Mouse (Mus musculus): Measurements from ENCODE around the gene Zfp74. TPM values are rescaled to one million over a fixed set of nuclear protein-coding genes. Genes with fewer than 3 reads are reported as not detected.

The Zfp74 gene
- total and polyA plus RNA-seq, 2 experiments, result 2.6 to 2.7 TPM

- H3K4me3 ChIP-seq (ENCODE audit: insufficient read depth, low read depth, low read length), result no peak overlapping the region
- H3K9ac ChIP-seq (ENCODE audit: low read depth, low read length), result no peak overlapping the region
- WGBS, result 89% methylated on average over 2 of the region's 2 CpGs
- H3K27ac ChIP-seq (replicated peaks; ENCODE audit: insufficient read depth, low read depth, low read length), result no peak overlapping the region
- no peak for TF ChIP-seq POLR2A (IDR thresholded peaks at IDR 0.05; ENCODE audit: extremely low read depth, insufficient read depth, low read length)
- H3K36me3 ChIP-seq (ENCODE audit: control insufficient read depth, insufficient read depth, low read length), result peaks cover 7% of the 10 kb centered on the region; the same call in 1 of the 2 replicates
- DNase-seq (ENCODE audit: extremely low read depth, low read depth, low spot score), result no peak
- H3K79me2 ChIP-seq (ENCODE audit: control insufficient read depth, insufficient read depth, low read length), result no peaks in the 10 kb centered on the region
- no peaks in the 10 kb centered on the region for H3K27me3 ChIP-seq (ENCODE audit: control insufficient read depth, insufficient read depth, low read length)
- no peaks in the 10 kb centered on the region for H3K4me1 ChIP-seq (ENCODE audit: control insufficient read depth, insufficient read depth, low read length)
Observed at GRCm38 (mm10) chr7:29943720-29944119, 10.2 kb downstream of the Zfp74 start.

GRCm38 (mm10) chr7:29942740-29943139, 11.1 kb downstream of the Zfp74 start:
- 66% methylated on average over 2 of the region's 2 CpGs for WGBS
- H3K9ac ChIP-seq (ENCODE audit: low read depth, low read length), result no peak overlapping the region
- TF ChIP-seq POLR2A (IDR thresholded peaks at IDR 0.05; ENCODE audit: extremely low read depth, insufficient read depth, low read length), result no peak
- no peak for TF ChIP-seq CTCF (IDR thresholded peaks at IDR 0.05; ENCODE audit: low read depth, low read length)
- H3K79me2 ChIP-seq (ENCODE audit: control insufficient read depth, insufficient read depth, low read length), result no peaks in the 10 kb centered on the region
- H3K36me3 ChIP-seq (ENCODE audit: control insufficient read depth, insufficient read depth, low read length), result peaks cover 7% of the 10 kb centered on the region
- no peaks in the 10 kb centered on the region for H3K4me1 ChIP-seq (ENCODE audit: control insufficient read depth, insufficient read depth, low read length)
- H3K27ac ChIP-seq (replicated peaks; ENCODE audit: insufficient read depth, low read depth, low read length), result no peak overlapping the region
- no peak overlapping the region for H3K4me3 ChIP-seq (ENCODE audit: insufficient read depth, low read depth, low read length)
- H3K27me3 ChIP-seq (ENCODE audit: control insufficient read depth, insufficient read depth, low read length), result no peaks in the 10 kb centered on the region
- peak; percentile 10 for DNase-seq (ENCODE audit: extremely low read depth, low read depth, low spot score)

GRCm38 (mm10) chr7:29941027-29941426, 12.9 kb downstream of the Zfp74 start:
- no peaks in the 10 kb centered on the region for H3K4me1 ChIP-seq (ENCODE audit: control insufficient read depth, insufficient read depth, low read length)
- no peak for DNase-seq (ENCODE audit: extremely low read depth, low read depth, low spot score)
- H3K27ac ChIP-seq (replicated peaks; ENCODE audit: insufficient read depth, low read depth, low read length), result no peak overlapping the region
- no peak overlapping the region for H3K4me3 ChIP-seq (ENCODE audit: insufficient read depth, low read depth, low read length)
- WGBS, result 78% methylated on average over 11 of the region's 11 CpGs
- peaks cover 22% of the 10 kb centered on the region for H3K36me3 ChIP-seq (ENCODE audit: control insufficient read depth, insufficient read depth, low read length)
- H3K79me2 ChIP-seq (ENCODE audit: control insufficient read depth, insufficient read depth, low read length), result no peaks in the 10 kb centered on the region
- H3K27me3 ChIP-seq (ENCODE audit: control insufficient read depth, insufficient read depth, low read length), result no peaks in the 10 kb centered on the region
- H3K9ac ChIP-seq (ENCODE audit: low read depth, low read length), result no peak overlapping the region
- TF ChIP-seq CTCF (IDR thresholded peaks at IDR 0.05; ENCODE audit: low read depth, low read length) (no peak), POLR2A (IDR thresholded peaks at IDR 0.05; ENCODE audit: extremely low read depth, insufficient read depth, low read length) (no peak)

- Histone ChIP-seq H3K4me1 (ENCODE audit: control insufficient read depth, insufficient read depth, low read length) (no peaks in the 10 kb centered on the region), H3K27ac (replicated peaks; ENCODE audit: insufficient read depth, low read depth, low read length) (no peak overlapping the region), H3K36me3 (ENCODE audit: control insufficient read depth, insufficient read depth, low read length) (peaks cover 42% of the 10 kb centered on the region), H3K4me3 (ENCODE audit: insufficient read depth, low read depth, low read length) (no peak overlapping the region), H3K9ac (ENCODE audit: low read depth, low read length) (no peak overlapping the region), H3K79me2 (ENCODE audit: control insufficient read depth, insufficient read depth, low read length) (no peaks in the 10 kb centered on the region), H3K27me3 (ENCODE audit: control insufficient read depth, insufficient read depth, low read length) (peaks cover 6% of the 10 kb centered on the region; the same call in 1 of the 2 replicates)
- no peak for DNase-seq (ENCODE audit: extremely low read depth, low read depth, low spot score)
- 90% methylated on average over 6 of the region's 6 CpGs for WGBS
- no peak for TF ChIP-seq POLR2A (IDR thresholded peaks at IDR 0.05; ENCODE audit: extremely low read depth, insufficient read depth, low read length)
- no peak for TF ChIP-seq CTCF (IDR thresholded peaks at IDR 0.05; ENCODE audit: low read depth, low read length)
Observed at GRCm38 (mm10) chr7:29938856-29939255, 15.0 kb downstream of the Zfp74 start.

- 83% methylated on average over 2 of the region's 2 CpGs for WGBS
- TF ChIP-seq CTCF (IDR thresholded peaks at IDR 0.05; ENCODE audit: low read depth, low read length) (no peak), POLR2A (IDR thresholded peaks at IDR 0.05; ENCODE audit: extremely low read depth, insufficient read depth, low read length) (no peak)
Observed at GRCm38 (mm10) chr7:29922780-29923179, 31.1 kb downstream of the Zfp74 start.

GRCm38 (mm10) chr7:29921439-29922093, 32.3 kb downstream of the Zfp74 start:
- Histone ChIP-seq H3K9ac (ENCODE audit: low read depth, low read length) (no peak overlapping the region), H3K4me1 (ENCODE audit: control insufficient read depth, insufficient read depth, low read length) (no peaks in the 10 kb centered on the region), H3K4me3 (ENCODE audit: insufficient read depth, low read depth, low read length) (no peak overlapping the region), H3K79me2 (ENCODE audit: control insufficient read depth, insufficient read depth, low read length) (no peaks in the 10 kb centered on the region), H3K36me3 (ENCODE audit: control insufficient read depth, insufficient read depth, low read length) (no peaks in the 10 kb centered on the region), H3K27me3 (ENCODE audit: control insufficient read depth, insufficient read depth, low read length) (0 out of 2 replicates have a peak, but pooled peaks cover 2% of the 10 kb centered on the region), H3K27ac (replicated peaks; ENCODE audit: insufficient read depth, low read depth, low read length) (no peak overlapping the region)
- 87% methylated on average over 6 of the region's 6 CpGs for WGBS
- no peak for TF ChIP-seq CTCF (IDR thresholded peaks at IDR 0.05; ENCODE audit: low read depth, low read length)
- TF ChIP-seq POLR2A (IDR thresholded peaks at IDR 0.05; ENCODE audit: extremely low read depth, insufficient read depth, low read length), result no peak
- DNase-seq (ENCODE audit: extremely low read depth, low read depth, low spot score), result no peak

More at GRCm38 (mm10) chr7:29922780-29923179, 31.1 kb downstream of the Zfp74 start:
- DNase-seq (ENCODE audit: extremely low read depth, low read depth, low spot score), result no peak
- Histone ChIP-seq H3K27ac (replicated peaks; ENCODE audit: insufficient read depth, low read depth, low read length) (no peak overlapping the region), H3K4me1 (ENCODE audit: control insufficient read depth, insufficient read depth, low read length) (no peaks in the 10 kb centered on the region), H3K79me2 (ENCODE audit: control insufficient read depth, insufficient read depth, low read length) (no peaks in the 10 kb centered on the region), H3K9ac (ENCODE audit: low read depth, low read length) (no peak overlapping the region), H3K4me3 (ENCODE audit: insufficient read depth, low read depth, low read length) (no peak overlapping the region), H3K36me3 (ENCODE audit: control insufficient read depth, insufficient read depth, low read length) (no peaks in the 10 kb centered on the region), H3K27me3 (ENCODE audit: control insufficient read depth, insufficient read depth, low read length) (0 out of 2 replicates have a peak, but pooled peaks cover 2% of the 10 kb centered on the region)

Data from liver, adult 2 months (tissue).